Mouse (Mus musculus) cerebellum, postnatal 10 days (tissue): ENCODE results near the gene Tbc1d24.
"Not testable (repeated sequence)": the region's sequence is repeated elsewhere in the genome, so short reads cannot be mapped to it uniquely, and the experiment has no call there.

Experiments
- DNase-seq, 2 experiments: peaks; one replicate each; pipeline ENCODE4 v3.0.0; 2021; ENCODE audit warnings: mixed read lengths in 2 of 2

Tbc1d24 gene

DNA sequence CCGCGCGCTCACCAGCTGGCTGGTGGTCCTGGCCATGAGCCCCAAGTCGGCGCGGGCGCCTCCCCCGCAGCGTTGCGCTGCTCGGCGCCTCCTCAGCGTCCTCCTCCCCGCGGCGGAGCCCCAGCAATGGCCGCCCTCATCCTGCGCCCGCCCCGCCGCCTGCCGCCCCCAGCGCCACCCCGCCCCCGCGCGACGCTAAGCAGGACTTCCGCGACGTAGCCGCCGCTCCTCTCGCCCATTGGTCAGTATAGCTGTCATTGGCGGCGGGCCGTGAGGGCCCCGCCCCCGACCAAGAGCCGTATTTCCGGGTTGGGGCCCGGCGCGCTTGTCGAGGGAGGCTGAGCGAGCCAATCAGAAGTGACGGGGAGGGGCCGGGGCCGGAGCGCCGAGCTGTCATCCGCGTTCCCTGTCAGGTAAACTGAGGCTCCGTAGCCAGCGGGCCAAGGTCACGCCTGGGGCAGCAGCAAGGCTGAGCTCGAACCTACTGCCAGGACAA lies 63.9 kb downstream of the Tbc1d24 start:
- peak; percentile 98 to 99 for DNase-seq

DNA sequence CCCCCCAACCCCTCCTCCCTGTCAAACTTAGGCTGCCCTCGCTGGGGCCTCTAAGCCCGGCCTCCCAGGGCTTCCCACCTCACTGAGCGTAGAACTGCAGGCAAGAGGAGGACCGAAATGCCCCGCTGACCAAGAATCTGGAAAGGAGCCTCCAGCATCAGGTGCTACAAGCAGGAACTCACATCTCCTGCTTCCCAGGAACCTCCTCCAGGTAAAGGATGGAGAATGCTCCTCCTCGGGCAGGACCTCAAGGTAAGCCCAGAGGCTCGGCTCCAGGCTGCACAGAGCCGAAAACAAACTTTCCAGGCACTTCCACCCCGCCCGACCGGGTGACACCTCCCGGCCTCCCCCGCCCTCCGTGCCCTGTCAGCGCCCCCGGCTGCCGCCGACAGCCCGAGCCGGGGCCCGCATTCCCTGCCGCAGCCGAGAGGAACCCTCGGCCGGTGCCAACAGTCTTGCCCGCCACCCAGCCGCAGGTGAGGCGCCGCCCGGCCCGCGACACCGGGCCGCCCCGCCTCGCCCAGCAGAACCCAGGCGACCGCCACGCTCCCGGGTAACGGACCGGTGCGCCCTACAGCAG lies 64.4 kb downstream of the Tbc1d24 start:
- no peak for DNase-seq

DNA sequence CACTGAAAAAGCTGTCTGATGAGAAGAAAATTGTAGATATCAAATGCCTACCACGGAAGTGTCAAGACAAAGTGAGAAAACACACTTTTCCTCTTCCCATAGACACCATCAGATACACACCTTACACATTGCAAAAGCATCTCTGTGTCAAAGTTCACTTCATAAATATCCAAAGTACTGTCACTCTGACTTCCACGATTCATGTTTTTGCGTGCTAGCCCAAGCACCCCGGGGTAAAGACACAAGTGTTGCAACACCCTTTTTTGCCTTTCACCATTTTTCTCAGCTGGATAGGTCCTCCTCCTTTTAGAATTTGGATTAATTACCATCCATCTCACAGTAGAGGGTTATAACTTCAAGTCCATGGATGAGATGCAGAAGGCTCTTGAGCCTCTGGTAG lies 65.4 kb downstream of the Tbc1d24 start:
- DNase-seq: no peak

DNA sequence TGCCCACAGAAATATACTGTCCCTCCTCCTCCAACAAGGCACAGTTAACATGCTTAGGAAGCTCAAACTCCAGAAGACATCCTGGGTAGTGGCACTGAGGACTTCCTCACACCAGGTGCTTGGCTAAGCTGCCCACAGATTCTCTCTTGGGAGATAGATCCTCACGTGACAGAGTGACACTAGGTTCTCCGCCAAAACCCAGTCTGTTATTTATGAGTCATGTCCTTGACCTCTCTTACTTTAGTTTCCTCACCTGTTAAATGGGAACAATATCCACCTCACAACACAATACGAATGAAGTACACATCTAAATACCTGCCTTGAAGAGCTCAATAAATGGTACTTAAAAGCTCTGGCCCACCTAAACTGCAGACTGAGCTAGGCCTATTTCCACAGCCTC lies 66.1 kb downstream of the Tbc1d24 start:
- no peak for DNase-seq

DNA sequence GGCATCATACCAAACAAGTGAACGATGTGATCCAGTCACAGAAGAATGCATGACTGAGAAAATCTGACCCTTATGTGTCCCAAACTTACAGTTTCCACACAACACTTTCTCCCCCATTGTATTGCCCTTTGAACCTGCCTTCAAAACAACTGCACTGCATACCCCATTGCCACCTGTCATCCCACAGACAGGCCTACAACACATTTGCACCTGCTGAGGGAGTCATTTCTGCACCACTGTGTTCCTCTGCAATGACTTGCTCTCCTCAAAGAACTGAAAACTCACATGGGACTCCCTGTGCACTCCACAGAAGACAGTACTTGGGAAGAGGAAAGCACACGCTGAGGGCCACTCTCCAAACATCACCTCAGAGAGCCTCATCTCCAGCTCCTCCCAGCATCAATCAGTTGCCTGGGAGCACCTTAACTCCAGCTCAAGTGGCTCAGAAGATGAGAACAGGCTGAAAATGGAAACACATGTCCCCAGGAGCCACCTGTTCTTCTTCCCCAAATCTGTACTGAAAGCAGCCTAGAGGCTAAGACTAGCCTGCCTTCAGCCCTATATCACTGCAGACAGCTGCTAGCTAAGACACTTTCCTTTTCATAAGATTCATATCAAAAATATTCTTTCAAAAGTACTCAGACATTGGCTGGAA lies 68.0 kb downstream of the Tbc1d24 start:
- DNase-seq: no peak

DNA sequence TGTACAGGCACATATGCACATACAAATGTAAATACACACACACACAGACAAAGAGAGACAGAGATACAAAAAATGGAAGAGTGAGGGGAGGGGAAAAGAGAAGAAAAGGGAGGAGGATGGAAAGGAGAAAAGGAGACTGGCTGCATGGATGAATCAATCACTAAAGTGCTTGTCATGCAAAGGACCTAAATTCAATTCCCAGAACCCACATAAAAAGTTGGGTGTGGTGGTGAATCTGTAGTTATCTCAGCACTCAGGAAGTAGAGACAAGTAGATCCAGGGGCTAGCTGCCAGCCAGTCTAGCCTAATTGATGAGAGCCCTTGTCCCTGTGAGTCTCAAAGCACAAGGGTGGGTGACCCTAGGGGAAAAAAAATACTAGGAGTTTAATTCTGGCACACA lies 71.3 kb downstream of the Tbc1d24 start:
- no peak for DNase-seq

DNA sequence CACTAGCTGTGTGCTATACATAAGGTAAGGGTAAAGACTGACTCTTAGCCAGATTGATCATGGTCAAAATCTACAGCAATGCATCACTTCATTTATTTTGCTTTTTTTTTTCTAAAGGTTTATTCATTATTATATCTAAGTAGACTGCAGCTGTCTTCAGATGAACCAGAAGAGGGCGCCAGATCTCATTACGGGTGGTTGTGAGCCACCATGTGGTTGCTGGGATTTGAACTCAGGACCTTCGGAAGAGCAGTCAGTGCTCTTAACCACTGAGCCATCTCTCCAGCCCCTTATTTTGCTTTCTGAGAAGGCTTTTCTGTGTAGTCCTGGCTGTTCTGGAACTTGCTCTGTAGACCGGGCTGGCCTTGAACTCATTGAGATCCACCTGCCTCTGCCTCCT lies 72.4 kb downstream of the Tbc1d24 start:
- not testable (repeated sequence) for DNase-seq

DNA sequence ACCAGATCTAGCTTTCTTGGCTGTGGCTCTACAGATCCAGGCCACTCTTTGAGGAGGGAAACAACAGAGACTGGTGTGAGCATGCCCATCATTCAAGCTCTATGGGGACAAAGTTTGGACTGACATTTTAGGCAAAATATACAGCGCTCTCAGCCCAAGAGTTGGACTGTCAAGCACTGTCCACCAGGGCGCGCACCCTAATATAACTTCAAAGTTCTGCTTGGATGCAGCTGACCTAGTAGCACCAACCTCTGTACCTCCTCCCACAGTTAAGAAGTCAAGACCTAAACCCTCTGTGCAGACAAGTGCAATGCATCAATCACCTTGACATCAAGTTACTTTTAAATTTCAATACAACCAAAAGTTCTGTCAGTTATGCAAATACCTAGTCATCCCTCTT lies 73.8 kb downstream of the Tbc1d24 start:
- no peak for DNase-seq

DNA sequence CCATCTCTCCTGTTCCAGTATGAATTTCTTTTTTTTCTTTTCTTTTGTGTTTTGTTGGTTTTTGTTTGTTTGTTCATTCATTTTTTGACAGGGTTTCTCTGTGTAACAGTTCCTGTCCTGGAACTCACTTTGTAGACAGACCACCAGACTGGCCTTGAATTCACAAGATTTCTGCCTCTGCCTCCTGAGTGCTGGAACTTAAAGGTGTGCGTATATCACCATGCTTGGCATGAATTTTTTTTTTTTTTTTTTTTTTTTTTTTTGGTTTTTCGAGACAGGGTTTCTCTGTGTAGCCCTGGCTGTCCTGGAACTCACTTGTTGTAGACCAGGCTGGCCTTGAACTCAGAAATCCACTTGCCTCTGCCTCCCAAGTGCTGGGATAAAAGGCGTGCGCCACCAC lies 76.1 kb downstream of the Tbc1d24 start:
- DNase-seq: not testable (repeated sequence)

DNA sequence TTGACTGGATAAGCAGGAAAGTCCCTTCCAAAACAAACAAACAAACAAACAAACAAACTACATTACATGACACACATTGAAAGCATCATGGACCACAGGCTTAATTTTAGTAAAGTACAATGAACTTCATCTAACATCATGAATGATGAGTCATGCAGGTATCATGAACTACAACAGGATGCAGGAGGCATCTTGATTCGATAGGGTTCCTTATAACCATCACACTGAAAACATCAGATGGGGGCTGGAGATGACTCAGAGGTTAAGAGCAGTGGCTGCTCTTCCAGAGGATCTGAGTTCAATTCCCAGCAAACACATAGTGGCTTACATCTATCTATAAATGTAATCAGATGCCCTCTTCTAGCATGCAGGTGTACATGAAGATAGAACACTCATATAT lies 77.8 kb downstream of the Tbc1d24 start:
- no peak for DNase-seq

DNA sequence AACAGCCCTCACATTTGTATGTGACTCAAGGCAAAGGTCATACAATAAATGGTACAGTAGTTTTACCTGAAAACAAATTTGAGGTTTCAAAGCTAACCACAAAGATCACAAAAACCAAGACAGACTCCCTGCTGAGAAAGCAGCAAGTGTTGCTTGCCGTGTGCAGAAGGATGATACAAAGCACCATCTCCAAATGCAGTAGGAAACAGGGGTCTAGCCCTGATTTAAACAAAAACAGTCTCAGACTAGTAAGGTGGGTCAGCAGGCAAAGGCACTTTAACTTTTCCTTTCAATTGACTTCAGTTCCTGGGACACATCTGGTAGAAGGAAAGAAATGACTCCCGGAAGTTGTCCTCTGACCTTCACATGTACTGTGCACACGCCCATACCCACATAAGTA lies 78.6 kb downstream of the Tbc1d24 start:
- DNase-seq: no peak
